Mouse (Mus musculus): ENCODE measurements at regions not wholly inside any gene's neighbourhood (a gene's known extent, or its start where the extent isn't known, plus 50 kb on each side); places are given as distances from the start of the nearest gene placed in this dataset.

- Histone ChIP-seq H3K9me3 (ENCODE audit: control insufficient read depth, low read length) (no peaks in the 10 kb centered on the region), H3K36me3 (ENCODE audit: control insufficient read depth, insufficient read depth, low read length) (no peaks in the 10 kb centered on the region), H3K27me3 (ENCODE audit: control insufficient read depth, insufficient read depth, low read length) (no peaks in the 10 kb centered on the region), H3K27ac (ENCODE audit: low read depth, low read length) (no peak overlapping the region), H3K4me1 (replicated peaks; ENCODE audit: control insufficient read depth, insufficient read depth, low read length) (no peaks in the 10 kb centered on the region), H3K9ac (ENCODE audit: low read depth, low read length) (no peak overlapping the region), H3K4me2 (replicated peaks; ENCODE audit: low read depth, low read length) (no peak overlapping the region), H3K4me3 (ENCODE audit: low read depth, low read length) (no peak overlapping the region)
- DNase-seq (ENCODE audit: low spot score) (no peak), ATAC-seq (ENCODE audit: low FRiP score) (no peak)
Observed at GRCm38 (mm10) chr1:23268062-23268461, 129.5 kb downstream of the Ogfrl1 start.

- no peak for ATAC-seq (ENCODE audit: low FRiP score)
- Histone ChIP-seq H3K4me1 (replicated peaks; ENCODE audit: control insufficient read depth, insufficient read depth, low read length) (no peaks in the 10 kb centered on the region), H3K9me3 (ENCODE audit: control insufficient read depth, low read length) (no peaks in the 10 kb centered on the region), H3K27me3 (ENCODE audit: control insufficient read depth, insufficient read depth, low read length) (no peaks in the 10 kb centered on the region), H3K36me3 (ENCODE audit: control insufficient read depth, insufficient read depth, low read length) (no peaks in the 10 kb centered on the region), H3K9ac (ENCODE audit: low read depth, low read length) (no peak overlapping the region), H3K4me2 (replicated peaks; ENCODE audit: low read depth, low read length) (no peak overlapping the region), H3K27ac (ENCODE audit: low read depth, low read length) (no peak overlapping the region), H3K4me3 (ENCODE audit: low read depth, low read length) (no peak overlapping the region)
- WGBS = 74% methylated on average over 3 of the region's 3 CpGs
- no peak for DNase-seq (ENCODE audit: low spot score)
Observed at GRCm38 (mm10) chr1:23265556-23266232, 131.9 kb downstream of the Ogfrl1 start.

GRCm38 (mm10) chr1:23264251-23264650 lies 133.3 kb downstream of the Ogfrl1 start:
- no peak overlapping the region for H3K9ac ChIP-seq (ENCODE audit: low read depth, low read length)
- no peak for ATAC-seq (ENCODE audit: low FRiP score)
- H3K36me3 ChIP-seq (ENCODE audit: control insufficient read depth, insufficient read depth, low read length) = no peaks in the 10 kb centered on the region
- DNase-seq (ENCODE audit: low spot score) = no peak
- H3K9me3 ChIP-seq (ENCODE audit: control insufficient read depth, low read length) = no peaks in the 10 kb centered on the region
- WGBS = 62% methylated on average over 3 of the region's 3 CpGs
- no peak overlapping the region for H3K27ac ChIP-seq (ENCODE audit: low read depth, low read length)
- H3K4me2 ChIP-seq (replicated peaks; ENCODE audit: low read depth, low read length) = no peak overlapping the region
- no peaks in the 10 kb centered on the region for H3K27me3 ChIP-seq (ENCODE audit: control insufficient read depth, insufficient read depth, low read length)
- H3K4me1 ChIP-seq (replicated peaks; ENCODE audit: control insufficient read depth, insufficient read depth, low read length) = no peaks in the 10 kb centered on the region
- no peak overlapping the region for H3K4me3 ChIP-seq (ENCODE audit: low read depth, low read length)

GRCm38 (mm10) chr1:23263798-23264197 lies 133.8 kb downstream of the Ogfrl1 start:
- ATAC-seq (ENCODE audit: low FRiP score) (no peak), DNase-seq (ENCODE audit: low spot score) (no peak)
- Histone ChIP-seq H3K9ac (ENCODE audit: low read depth, low read length) (no peak overlapping the region), H3K4me3 (ENCODE audit: low read depth, low read length) (no peak overlapping the region), H3K27me3 (ENCODE audit: control insufficient read depth, insufficient read depth, low read length) (no peaks in the 10 kb centered on the region), H3K27ac (ENCODE audit: low read depth, low read length) (no peak overlapping the region), H3K9me3 (ENCODE audit: control insufficient read depth, low read length) (no peaks in the 10 kb centered on the region), H3K4me2 (replicated peaks; ENCODE audit: low read depth, low read length) (no peak overlapping the region), H3K4me1 (replicated peaks; ENCODE audit: control insufficient read depth, insufficient read depth, low read length) (no peaks in the 10 kb centered on the region), H3K36me3 (ENCODE audit: control insufficient read depth, insufficient read depth, low read length) (no peaks in the 10 kb centered on the region)
- WGBS = 48% methylated on average over 4 of the region's 4 CpGs

GRCm38 (mm10) chr1:23261652-23262051 lies 135.9 kb downstream of the Ogfrl1 start:
- Histone ChIP-seq H3K27ac (ENCODE audit: low read depth, low read length) (no peak overlapping the region), H3K9ac (ENCODE audit: low read depth, low read length) (no peak overlapping the region), H3K36me3 (ENCODE audit: control insufficient read depth, insufficient read depth, low read length) (no peaks in the 10 kb centered on the region), H3K4me1 (replicated peaks; ENCODE audit: control insufficient read depth, insufficient read depth, low read length) (no peaks in the 10 kb centered on the region), H3K4me2 (replicated peaks; ENCODE audit: low read depth, low read length) (no peak overlapping the region), H3K9me3 (ENCODE audit: control insufficient read depth, low read length) (no peaks in the 10 kb centered on the region), H3K27me3 (ENCODE audit: control insufficient read depth, insufficient read depth, low read length) (no peaks in the 10 kb centered on the region), H3K4me3 (ENCODE audit: low read depth, low read length) (no peak overlapping the region)
- WGBS = 85% methylated on average over 3 of the region's 3 CpGs
- no peak for DNase-seq (ENCODE audit: low spot score)
- no peak for ATAC-seq (ENCODE audit: low FRiP score)

- no peak for DNase-seq (ENCODE audit: low spot score)
- peak overlapping the region; percentile 85 for H3K9ac ChIP-seq (ENCODE audit: low read depth, low read length)
- H3K4me2 ChIP-seq (replicated peaks; ENCODE audit: low read depth, low read length) = peak overlapping the region; percentile 71
- H3K27ac ChIP-seq (ENCODE audit: low read depth, low read length) = no peak overlapping the region
- H3K4me3 ChIP-seq (ENCODE audit: low read depth, low read length) = peak overlapping the region; percentile 71
- no peaks in the 10 kb centered on the region for H3K4me1 ChIP-seq (replicated peaks; ENCODE audit: control insufficient read depth, insufficient read depth, low read length)
- no peaks in the 10 kb centered on the region for H3K36me3 ChIP-seq (ENCODE audit: control insufficient read depth, insufficient read depth, low read length)
- no peaks in the 10 kb centered on the region for H3K27me3 ChIP-seq (ENCODE audit: control insufficient read depth, insufficient read depth, low read length)
- no peak for ATAC-seq (ENCODE audit: low FRiP score)
- no peaks in the 10 kb centered on the region for H3K9me3 ChIP-seq (ENCODE audit: control insufficient read depth, low read length)
- WGBS = 33% methylated on average over 10 of the region's 10 CpGs
Observed at GRCm38 (mm10) chr1:23257306-23257895, 140.2 kb downstream of the Ogfrl1 start.

GRCm38 (mm10) chr1:23256630-23257001 lies 141.0 kb downstream of the Ogfrl1 start:
- peak overlapping the region; percentile 71 for H3K4me3 ChIP-seq (ENCODE audit: low read depth, low read length)
- DNase-seq (ENCODE audit: low spot score) = peak; percentile 80
- under 1% methylated on average over 45 of the region's 45 CpGs for WGBS
- no peaks in the 10 kb centered on the region for H3K4me1 ChIP-seq (replicated peaks; ENCODE audit: control insufficient read depth, insufficient read depth, low read length)
- no peaks in the 10 kb centered on the region for H3K27me3 ChIP-seq (ENCODE audit: control insufficient read depth, insufficient read depth, low read length)
- no peaks in the 10 kb centered on the region for H3K36me3 ChIP-seq (ENCODE audit: control insufficient read depth, insufficient read depth, low read length)
- peak overlapping the region; percentile 85 for H3K9ac ChIP-seq (ENCODE audit: low read depth, low read length)
- peak overlapping the region; percentile 71 for H3K4me2 ChIP-seq (replicated peaks; ENCODE audit: low read depth, low read length)
- H3K9me3 ChIP-seq (ENCODE audit: control insufficient read depth, low read length) = no peaks in the 10 kb centered on the region
- no peak for ATAC-seq (ENCODE audit: low FRiP score)
- peak overlapping the region; percentile 94 for H3K27ac ChIP-seq (ENCODE audit: low read depth, low read length)

GRCm38 (mm10) chr1:23255925-23256629 lies 141.5 kb downstream of the Ogfrl1 start:
- under 1% methylated on average over 56 of the region's 80 CpGs for WGBS
- H3K9ac ChIP-seq (ENCODE audit: low read depth, low read length) = peak overlapping the region; percentile 85

GRCm38 (mm10) chr1:23254235-23254634 lies 143.3 kb downstream of the Ogfrl1 start:
- Histone ChIP-seq H3K36me3 (ENCODE audit: control insufficient read depth, insufficient read depth, low read length) (no peaks in the 10 kb centered on the region), H3K4me1 (replicated peaks; ENCODE audit: control insufficient read depth, insufficient read depth, low read length) (no peaks in the 10 kb centered on the region), H3K9ac (ENCODE audit: low read depth, low read length) (no peak overlapping the region), H3K4me2 (replicated peaks; ENCODE audit: low read depth, low read length) (no peak overlapping the region), H3K27ac (ENCODE audit: low read depth, low read length) (no peak overlapping the region), H3K9me3 (ENCODE audit: control insufficient read depth, low read length) (no peaks in the 10 kb centered on the region), H3K4me3 (ENCODE audit: low read depth, low read length) (no peak overlapping the region), H3K27me3 (ENCODE audit: control insufficient read depth, insufficient read depth, low read length) (no peaks in the 10 kb centered on the region)
- ATAC-seq (ENCODE audit: low FRiP score) (no peak), DNase-seq (ENCODE audit: low spot score) (no peak)
- WGBS = 77% methylated on average over 8 of the region's 8 CpGs

More at GRCm38 (mm10) chr1:23255925-23256629, 141.5 kb downstream of the Ogfrl1 start:
- ATAC-seq (ENCODE audit: low FRiP score) = peak; percentile 99
- peak; percentile 97 for DNase-seq (ENCODE audit: low spot score)
- Histone ChIP-seq H3K4me1 (replicated peaks; ENCODE audit: control insufficient read depth, insufficient read depth, low read length) (no peaks in the 10 kb centered on the region), H3K27me3 (ENCODE audit: control insufficient read depth, insufficient read depth, low read length) (no peaks in the 10 kb centered on the region), H3K4me2 (replicated peaks; ENCODE audit: low read depth, low read length) (peak overlapping the region; percentile 71), H3K9me3 (ENCODE audit: control insufficient read depth, low read length) (no peaks in the 10 kb centered on the region), H3K27ac (ENCODE audit: low read depth, low read length) (peak overlapping the region; percentile 94), H3K4me3 (ENCODE audit: low read depth, low read length) (peak overlapping the region; percentile 71), H3K36me3 (ENCODE audit: control insufficient read depth, insufficient read depth, low read length) (no peaks in the 10 kb centered on the region)

All from hindbrain, embryonic 11.5 days (tissue).